8 mouse cellular contexts compared by ENCODE assay signal in genomic region chr19:4169378-4169784, GRCm38 (mm10). TPM values are rescaled to one million over a fixed set of nuclear protein-coding genes. Genes with fewer than 3 reads are reported as not detected.
A peak's percentile ranks its signal among the peaks of the same experiment; 100 is the strongest.
DNase-seq lines count a peak whose midpoint lies in the region; ATAC-seq lines count a peak whose summit lies in the region.

No protein-coding gene starts in this region.

- DNase-seq in adipocyte (ENCODE audit: low spot score): peak; percentile 98
- peak; percentile 100 for DNase-seq in embryo, embryonic 10 days (ENCODE audit: low spot score)
- DNase-seq in gastrocnemius, postnatal 14 days: peak; percentile 99
- peak; percentile 99 to 100 for DNase-seq in left cerebral cortex, postnatal 10 days (ENCODE audit: extremely low spot score in 1 of 2, low spot score in 2 of 2)
- peak; percentile 100 for DNase-seq in right cerebral cortex, postnatal 25 days
- peak; percentile 99 to 100 for DNase-seq in urinary bladder, postnatal 4 days (ENCODE audit: low spot score in 2 of 2)

- intact Hi-C loops in gastrocnemius, postnatal 14 days (cut with DNase I; ENCODE audit: low total_unique reads): no loop called here
- intact Hi-C loops in left cerebral cortex, postnatal 10 days (cut with DNase I): no loop called here

- ATAC-seq in inflammation-experienced regulatory T-cells, adult 6 months: peak; percentile 96
- ATAC-seq in megakaryocyte-erythroid progenitor cell, adult 5-6 weeks (replicated peaks; ENCODE audit: low FRiP score, low TSS enrichment, poor library complexity, severe bottlenecking): peak; percentile 92

RNA-seq across cellular contexts. Expression of gene Carns1, which starts 5.9 kb away (rescaled TPM):
- 10 to 100 TPM; 23.4 to 27.5 TPM for total RNA-seq in gastrocnemius, postnatal 14 days (2021)
- 10 to 100 TPM in 2 of 3 experiments, 1 to 10 TPM in 1; 5.2 to 12.9 (median 11.9) TPM for polyA plus RNA-seq in inflammation-experienced regulatory T-cells, adult 6 months (2017; shearing (Covaris generic))
- 1 to 10 TPM; 3.1 to 3.5 TPM for total RNA-seq in left cerebral cortex, postnatal 10 days (2021)
- total RNA-seq in megakaryocyte-erythroid progenitor cell, adult 5-6 weeks (2014; fragmentation: Nextera tagmentation): 8.1 and 10.9 TPM in 2 replicates
- total RNA-seq in megakaryocyte-erythroid progenitor cell, adult 5-6 weeks (2017): 0.19 and 1.0 TPM in 2 replicates

RNA-seq across cellular contexts. Expression of gene Rps6kb2, which starts 6.2 kb away (rescaled TPM):
- 10 to 100 TPM; 28.5 to 31.3 TPM for total RNA-seq in gastrocnemius, postnatal 14 days (2021)
- 10 to 100 TPM; 26.3 to 35.3 (median 30.1) TPM for polyA plus RNA-seq in inflammation-experienced regulatory T-cells, adult 6 months (2017; shearing (Covaris generic))
- 10 to 100 TPM; 34.1 to 35.0 TPM for total RNA-seq in left cerebral cortex, postnatal 10 days (2021)
- total RNA-seq in megakaryocyte-erythroid progenitor cell, adult 5-6 weeks (2014; fragmentation: Nextera tagmentation): 60.4 and 60.9 TPM in 2 replicates
- 14.7 and 39.7 TPM in 2 replicates for total RNA-seq in megakaryocyte-erythroid progenitor cell, adult 5-6 weeks (2017)

RNA-seq across cellular contexts. Expression of gene Ptprcap, which starts 16.0 kb away (rescaled TPM):
- under 1 TPM; 0.29 to 0.78 TPM for total RNA-seq in gastrocnemius, postnatal 14 days (2021)
- 100 to 1,000 TPM; 802 to 889 (median 855) TPM for polyA plus RNA-seq in inflammation-experienced regulatory T-cells, adult 6 months (2017; shearing (Covaris generic))
- 1 to 10 TPM in 1 of 2 experiments, under 1 TPM in 1; 0.65 to 2.0 TPM for total RNA-seq in left cerebral cortex, postnatal 10 days (2021)
- total RNA-seq in megakaryocyte-erythroid progenitor cell, adult 5-6 weeks (2014; fragmentation: Nextera tagmentation): 53.0 and 63.6 TPM in 2 replicates
- 104 and 112 TPM in 2 replicates for total RNA-seq in megakaryocyte-erythroid progenitor cell, adult 5-6 weeks (2017)

RNA-seq across cellular contexts. Expression of gene Coro1b, which starts 21.0 kb away (rescaled TPM):
- 10 to 100 TPM; 31.7 to 31.8 TPM for total RNA-seq in gastrocnemius, postnatal 14 days (2021)
- 100 to 1,000 TPM; 228 to 269 (median 241) TPM for polyA plus RNA-seq in inflammation-experienced regulatory T-cells, adult 6 months (2017; shearing (Covaris generic))
- 10 to 100 TPM; 80.4 to 92.7 TPM for total RNA-seq in left cerebral cortex, postnatal 10 days (2021)
- total RNA-seq in megakaryocyte-erythroid progenitor cell, adult 5-6 weeks (2014; fragmentation: Nextera tagmentation): 103 and 123 TPM in 2 replicates
- total RNA-seq in megakaryocyte-erythroid progenitor cell, adult 5-6 weeks (2017): 42.8 and 97.1 TPM in 2 replicates

RNA-seq across cellular contexts. Expression of gene Tbc1d10c, which starts 21.7 kb away (rescaled TPM):
- total RNA-seq in gastrocnemius, postnatal 14 days (2021): 1 to 10 TPM; 2.7 TPM
- 100 to 1,000 TPM; 608 to 658 (median 621) TPM for polyA plus RNA-seq in inflammation-experienced regulatory T-cells, adult 6 months (2017; shearing (Covaris generic))
- 1 to 10 TPM; 2.0 to 3.5 TPM for total RNA-seq in left cerebral cortex, postnatal 10 days (2021)
- 17.1 and 30.7 TPM in 2 replicates for total RNA-seq in megakaryocyte-erythroid progenitor cell, adult 5-6 weeks (2014; fragmentation: Nextera tagmentation)
- total RNA-seq in megakaryocyte-erythroid progenitor cell, adult 5-6 weeks (2017): 7.1 and 9.3 TPM in 2 replicates

Comparison
In these comparisons a context has a peak if more than half of its experiments do, and no peak if none do; other contexts are left out.
1. Peak in every context shown above with its lines: DNase-seq and ATAC-seq.
2. RNA of gene Ptprcap, which starts 16.0 kb away (total RNA-seq): 53.0 to 112 TPM in megakaryocyte-erythroid progenitor cell, adult 5-6 weeks; 0.65 to 2.0 TPM in left cerebral cortex, postnatal 10 days and 0.29 to 0.78 TPM in gastrocnemius, postnatal 14 days; every median in the first group is over 10 times any median in the second.